Mouse (Mus musculus) limb, embryonic 13.5 days (tissue): ENCODE results near the gene Fign. TPM values are rescaled to one million over a fixed set of nuclear protein-coding genes. Genes with fewer than 3 reads are reported as not detected.

ENCODE experiments used
- ATAC-seq: fragments of 200-750 bp; cut with Nextera tagmentation; 2 replicates; pipeline ENCODE4 v1.8.0; 2017; ENCODE audit warnings: low read depth, moderate number of reproducible peaks, moderate TSS enrichment; ENCODE audit not compliant: low FRiP score
- H3K27ac ChIP-seq: fragments of 300-500 bp; sonication (generic); 2 replicates; pipeline ENCODE4 v1.5.1; 2015; ENCODE audit warnings: inconsistent platforms, mild to moderate bottlenecking, moderate library complexity
- H3K27me3 ChIP-seq: fragments of 300-500 bp; sonication (generic); 2 replicates; pipeline ENCODE4 v1.6.1; 2015; ENCODE audit warnings: mild to moderate bottlenecking, inconsistent platforms
- H3K36me3 ChIP-seq: fragments of 300-500 bp; sonication (generic); 2 replicates; pipeline ENCODE4 v1.6.1; 2015; ENCODE audit warnings: inconsistent platforms, mild to moderate bottlenecking, moderate library complexity
- H3K4me1 ChIP-seq: fragments of 300-500 bp; sonication (generic); 2 replicates; pipeline ENCODE4 v1.6.1; 2015; ENCODE audit warnings: inconsistent platforms
- H3K4me2 ChIP-seq: fragments of 300-500 bp; sonication (generic); replicated peaks from 2 replicates; pipeline ENCODE4 v1.6.1; 2015; ENCODE audit warnings: inconsistent platforms, mild to moderate bottlenecking, moderate library complexity
- H3K4me3 ChIP-seq: fragments of 300-500 bp; sonication (generic); 2 replicates; pipeline ENCODE4 v1.5.1; 2015; ENCODE audit warnings: moderate library complexity, mild to moderate bottlenecking, inconsistent platforms
- H3K9ac ChIP-seq: fragments of 300-500 bp; sonication (generic); 2 replicates; pipeline ENCODE4 v1.6.1; 2015; ENCODE audit warnings: mild to moderate bottlenecking, inconsistent platforms
- H3K9me3 ChIP-seq: fragments of 300-500 bp; sonication (generic); 2 replicates; pipeline ENCODE4 v1.6.1; 2016; ENCODE audit warnings: inconsistent platforms
- WGBS: fragments of 180-500 bp; shearing (Covaris S2); methylation state at CpG from one replicate; pipeline ENCODE4 v1.1.7; 2015; 5-methylcytosine and 5-hydroxymethylcytosine counted together
- polyA plus RNA-seq: library from polyadenylated mRNA; unstranded; fragments of >200 nt; fragmentation: Nextera tagmentation; extraction: Ambion mirVana; gene quantifications from 2 replicates; pipeline ENCODE4 v1.2.1, GENCODE M21; 2015

The Fign gene
- polyA plus RNA-seq, 1 experiment from 2014 or later, result 6.1 TPM

DNA sequence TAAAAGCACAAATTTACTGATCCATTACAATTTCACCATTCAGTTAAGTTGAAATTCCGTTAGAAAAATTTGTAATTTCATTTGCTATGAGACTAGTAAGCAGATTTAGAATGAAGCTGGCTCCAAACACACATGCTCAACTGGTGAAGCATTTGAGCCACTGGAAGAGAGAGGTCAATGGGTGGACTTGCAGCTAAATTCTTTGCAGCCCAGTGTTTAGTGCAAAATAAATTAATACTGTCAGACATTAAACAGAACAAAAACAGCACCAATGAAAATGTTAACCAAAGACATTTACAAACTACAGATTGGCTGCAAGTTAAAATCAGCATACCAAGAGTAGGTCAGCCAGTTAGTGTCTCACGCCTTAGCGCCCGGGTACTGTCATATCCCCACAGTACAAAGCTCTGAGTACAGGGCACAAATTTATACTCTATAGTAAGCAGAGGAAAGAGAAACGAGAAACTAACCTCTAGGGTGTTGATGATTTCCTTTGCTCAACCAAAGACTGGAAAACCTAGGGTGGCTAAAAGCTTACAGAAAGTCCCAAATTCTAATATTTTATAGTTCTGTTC is 13.9 kb downstream of the Fign start:
- H3K9me3 ChIP-seq, result no peaks in the 10 kb centered on the region
- no peak overlapping the region for H3K4me2 ChIP-seq
- H3K27me3 ChIP-seq, result no peaks in the 10 kb centered on the region
- peaks cover under 1% of the 10 kb centered on the region; the same call in 1 of the 2 replicates for H3K4me1 ChIP-seq
- no peak overlapping the region for H3K4me3 ChIP-seq
- no peaks in the 10 kb centered on the region for H3K36me3 ChIP-seq
- H3K9ac ChIP-seq, result no peak overlapping the region
- WGBS, result 56% methylated on average over 5 of the region's 5 CpGs
- no peak overlapping the region for H3K27ac ChIP-seq
- no peak for ATAC-seq

DNA sequence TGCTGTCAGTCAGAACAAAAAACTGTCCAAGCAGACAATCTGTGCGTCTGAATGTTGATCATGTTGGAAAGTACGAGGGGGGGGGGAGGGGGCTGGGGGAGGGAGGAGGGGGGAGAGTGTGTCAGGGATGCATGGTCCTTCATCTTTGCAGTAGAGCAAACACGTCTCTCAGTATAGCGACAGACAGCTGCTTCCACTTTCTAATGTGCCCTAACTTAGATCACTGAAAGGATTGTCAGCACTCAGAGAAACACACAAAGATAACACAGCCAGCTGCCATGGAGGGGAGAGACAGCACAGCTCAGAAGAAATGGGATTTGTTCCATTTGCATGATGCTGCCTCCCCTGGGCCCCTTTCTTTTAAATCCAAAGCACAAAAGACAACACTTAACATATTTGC is 18.1 kb downstream of the Fign start:
- ATAC-seq, result no peak
- H3K36me3 ChIP-seq, result no peaks in the 10 kb centered on the region
- no peak overlapping the region for H3K9ac ChIP-seq
- no peak overlapping the region for H3K4me3 ChIP-seq
- H3K27me3 ChIP-seq, result peaks cover 17% of the 10 kb centered on the region; the same call in 1 of the 2 replicates
- no peaks in the 10 kb centered on the region for H3K9me3 ChIP-seq
- WGBS, result 33% methylated on average over 4 of the region's 4 CpGs
- H3K27ac ChIP-seq, result no peak overlapping the region
- H3K4me1 ChIP-seq, result peaks cover 19% of the 10 kb centered on the region
- no peak overlapping the region for H3K4me2 ChIP-seq

DNA sequence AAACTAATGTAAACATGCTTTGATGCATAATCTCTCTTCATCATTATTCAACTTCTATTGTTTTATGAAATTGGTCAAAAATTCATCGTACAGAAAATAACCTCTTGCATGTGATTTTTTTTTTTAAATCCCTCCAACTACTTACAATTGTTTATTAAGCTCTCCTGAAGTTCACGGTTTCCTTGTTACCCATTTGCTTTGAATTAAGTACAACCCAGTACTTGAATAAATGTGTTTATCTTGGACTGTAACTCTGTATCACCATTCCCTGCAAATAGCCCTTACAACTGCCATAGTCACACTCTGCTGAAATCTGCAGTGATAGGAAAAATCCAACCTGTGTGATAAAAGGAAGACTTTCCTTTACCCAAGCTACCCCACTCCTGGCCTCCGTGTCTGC is 19.3 kb downstream of the Fign start:
- Histone ChIP-seq H3K4me1 (peaks cover 26% of the 10 kb centered on the region), H3K4me3 (no peak overlapping the region), H3K4me2 (no peak overlapping the region), H3K27ac (no peak overlapping the region), H3K36me3 (no peaks in the 10 kb centered on the region), H3K27me3 (peaks cover 17% of the 10 kb centered on the region; the same call in 1 of the 2 replicates), H3K9me3 (no peaks in the 10 kb centered on the region), H3K9ac (no peak overlapping the region)
- 50% methylated on average over 3 of the region's 3 CpGs for WGBS
- no peak for ATAC-seq

DNA sequence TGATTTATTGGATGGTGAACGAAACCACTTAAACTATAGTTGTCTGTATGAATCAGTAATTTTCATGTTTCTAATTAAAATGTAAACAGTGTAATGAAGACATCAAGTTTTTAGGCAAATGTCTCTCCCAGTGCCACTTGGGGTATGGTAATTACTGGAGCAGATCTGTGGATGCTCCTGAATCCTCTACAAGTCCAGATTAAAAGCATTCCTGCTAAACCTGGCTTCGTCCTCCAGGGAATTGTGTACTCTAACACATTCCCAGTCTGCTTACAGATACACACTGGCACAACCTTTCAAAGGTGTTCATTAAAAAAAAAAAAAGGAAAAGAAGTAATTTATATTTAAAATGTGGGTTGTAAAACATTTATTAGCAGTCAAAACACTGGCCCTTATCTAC is 20.0 kb downstream of the Fign start:
- no peaks in the 10 kb centered on the region for H3K36me3 ChIP-seq
- no peak overlapping the region for H3K4me3 ChIP-seq
- H3K27me3 ChIP-seq, result peaks cover 17% of the 10 kb centered on the region; the same call in 1 of the 2 replicates
- H3K9me3 ChIP-seq, result no peaks in the 10 kb centered on the region
- ATAC-seq, result no peak
- H3K27ac ChIP-seq, result no peak overlapping the region
- 56% methylated on average over 2 of the region's 2 CpGs for WGBS
- no peak overlapping the region for H3K4me2 ChIP-seq
- no peak overlapping the region for H3K9ac ChIP-seq
- H3K4me1 ChIP-seq, result peaks cover 26% of the 10 kb centered on the region

DNA sequence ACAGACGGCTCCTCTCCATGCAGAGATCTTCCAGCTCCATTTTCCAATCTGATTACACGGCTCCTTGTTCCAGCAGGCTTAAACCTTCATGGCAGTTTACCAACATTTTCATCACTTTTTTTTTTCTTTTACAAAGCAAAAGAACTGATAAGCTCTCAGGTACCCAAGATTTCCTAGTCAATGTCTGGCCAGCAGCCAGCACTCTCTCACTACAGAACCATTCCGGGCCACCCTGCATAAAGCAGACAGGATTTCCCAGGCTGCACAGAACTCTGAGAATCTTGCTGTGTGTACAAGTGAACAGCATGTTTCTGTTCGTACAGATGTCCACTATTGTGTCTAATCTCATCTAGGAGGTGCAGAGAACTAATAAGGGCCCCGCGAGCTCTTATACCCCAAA is 22.0 kb downstream of the Fign start:
- Histone ChIP-seq H3K4me3 (no peak overlapping the region), H3K9me3 (no peaks in the 10 kb centered on the region), H3K4me2 (peak overlapping the region; percentile 57), H3K27me3 (peaks cover 17% of the 10 kb centered on the region; the same call in 1 of the 2 replicates), H3K36me3 (no peaks in the 10 kb centered on the region), H3K27ac (no peak overlapping the region), H3K9ac (no peak overlapping the region), H3K4me1 (peaks cover 28% of the 10 kb centered on the region)
- ATAC-seq, result no peak
- WGBS, result 54% methylated on average over 6 of the region's 6 CpGs

DNA sequence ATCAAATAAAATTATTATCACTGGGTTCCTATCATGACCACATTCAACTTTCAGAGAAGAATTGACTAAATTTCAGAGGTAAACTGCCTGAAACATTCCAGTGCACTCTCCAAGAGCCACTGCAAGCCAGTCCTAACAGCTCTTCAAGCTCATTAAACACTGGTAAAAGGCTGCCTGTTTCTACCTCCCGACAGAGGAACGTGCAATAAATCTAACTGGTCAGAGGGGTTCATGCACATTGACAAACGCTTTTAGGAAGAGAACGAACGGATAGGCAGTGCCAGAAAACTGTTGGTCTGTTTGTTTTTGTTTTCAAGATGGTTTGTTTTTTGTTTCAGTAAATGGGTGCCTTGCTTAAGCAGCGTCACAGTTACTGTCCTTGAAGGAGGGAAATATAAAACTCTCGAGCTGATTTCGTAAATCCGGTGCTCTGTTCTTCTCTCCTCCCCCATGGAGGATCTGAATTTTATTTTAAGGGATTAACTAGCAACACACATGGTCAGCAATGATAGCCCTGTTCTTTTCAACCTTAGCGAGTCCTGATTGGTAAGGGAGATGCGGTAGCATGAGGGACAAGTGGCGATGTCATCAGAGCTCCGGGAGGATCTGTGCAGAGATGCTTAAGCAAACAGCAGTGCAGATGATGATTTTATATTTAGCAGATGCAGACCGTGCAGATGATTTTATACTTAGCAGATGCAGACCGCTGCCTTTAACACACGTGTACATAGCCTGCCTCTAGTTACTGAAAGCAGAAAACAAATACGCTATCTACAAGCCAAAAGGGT is 23.0 kb downstream of the Fign start:
- Histone ChIP-seq H3K27me3 (peaks cover 17% of the 10 kb centered on the region; the same call in 1 of the 2 replicates), H3K36me3 (no peaks in the 10 kb centered on the region), H3K9ac (no peak overlapping the region), H3K4me1 (peaks cover 28% of the 10 kb centered on the region), H3K4me2 (peak overlapping the region; percentile 57), H3K4me3 (peak overlapping the region; percentile 27), H3K9me3 (no peaks in the 10 kb centered on the region), H3K27ac (no peak overlapping the region)
- WGBS, result 13% methylated on average over 17 of the region's 17 CpGs
- ATAC-seq, result 0 out of 2 replicates have a peak, but pooled peaks have one; percentile 32

DNA sequence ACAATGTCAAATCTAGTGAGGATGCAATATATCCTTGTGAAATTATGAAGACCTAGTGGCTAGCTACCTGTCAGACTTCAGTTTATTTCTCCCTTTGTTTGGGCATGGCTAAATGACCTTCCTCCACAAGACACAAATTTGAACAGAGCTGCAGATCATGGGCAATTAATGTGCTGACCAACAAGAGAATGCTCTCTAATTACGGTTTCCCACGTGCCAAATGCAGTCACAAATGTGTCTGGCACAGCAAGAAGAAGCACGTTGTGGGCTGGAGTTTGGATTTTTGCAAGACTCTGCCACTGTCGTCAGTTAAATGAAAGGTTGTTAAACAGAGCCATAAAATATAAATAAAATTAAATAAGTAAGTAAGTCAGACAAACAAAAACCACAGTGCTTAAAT is 25.7 kb downstream of the Fign start:
- H3K4me2 ChIP-seq, result no peak overlapping the region
- no peak for ATAC-seq
- H3K27ac ChIP-seq, result no peak overlapping the region
- 21% methylated on average over 4 of the region's 4 CpGs for WGBS
- peaks cover 25% of the 10 kb centered on the region for H3K4me1 ChIP-seq
- no peaks in the 10 kb centered on the region for H3K9me3 ChIP-seq
- H3K27me3 ChIP-seq, result peaks cover 16% of the 10 kb centered on the region; the same call in 1 of the 2 replicates
- no peaks in the 10 kb centered on the region for H3K36me3 ChIP-seq
- H3K9ac ChIP-seq, result no peak overlapping the region
- no peak overlapping the region for H3K4me3 ChIP-seq

DNA sequence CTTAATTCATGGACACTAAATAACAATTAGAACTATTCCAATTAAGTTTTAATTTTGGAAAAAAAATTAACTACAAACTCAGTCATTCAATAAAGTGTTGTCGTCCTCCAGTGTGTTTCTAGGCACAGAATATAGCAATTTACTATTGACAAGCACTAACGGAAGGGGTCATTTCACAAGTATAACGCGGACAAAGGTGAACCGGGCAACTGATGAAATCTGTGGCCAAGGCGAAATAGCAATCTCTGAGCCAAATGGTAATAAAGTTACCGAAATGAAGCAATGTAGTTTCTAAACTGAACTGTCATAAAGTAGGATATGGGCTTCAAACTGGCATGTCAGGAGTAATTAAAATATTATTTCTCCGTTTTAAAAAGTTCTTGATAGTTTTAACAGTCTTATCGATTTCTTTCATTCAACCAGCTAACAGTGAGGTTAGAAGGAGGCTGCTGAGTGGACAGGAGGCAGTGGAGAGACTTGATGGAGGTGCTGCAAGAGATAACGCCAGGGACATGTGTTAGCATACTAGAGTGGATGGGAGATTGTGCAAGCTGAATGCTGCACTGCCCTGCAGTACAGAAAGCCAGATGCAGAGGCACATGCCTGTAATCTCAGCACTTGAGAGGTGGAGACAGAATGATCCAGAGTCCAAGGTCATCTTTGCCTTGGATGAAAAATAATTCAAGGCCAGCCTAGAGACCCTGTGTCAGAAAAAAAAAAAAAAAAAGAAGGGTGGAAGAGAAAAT is 27.7 kb downstream of the Fign start:
- no peak overlapping the region for H3K9ac ChIP-seq
- no peak overlapping the region for H3K4me2 ChIP-seq
- H3K9me3 ChIP-seq, result no peaks in the 10 kb centered on the region
- H3K4me3 ChIP-seq, result no peak overlapping the region
- no peaks in the 10 kb centered on the region for H3K27me3 ChIP-seq
- H3K27ac ChIP-seq, result no peak overlapping the region
- 75% methylated on average over 10 of the region's 10 CpGs for WGBS
- no peaks in the 10 kb centered on the region for H3K36me3 ChIP-seq
- ATAC-seq, result no peak
- peaks cover 13% of the 10 kb centered on the region for H3K4me1 ChIP-seq

DNA sequence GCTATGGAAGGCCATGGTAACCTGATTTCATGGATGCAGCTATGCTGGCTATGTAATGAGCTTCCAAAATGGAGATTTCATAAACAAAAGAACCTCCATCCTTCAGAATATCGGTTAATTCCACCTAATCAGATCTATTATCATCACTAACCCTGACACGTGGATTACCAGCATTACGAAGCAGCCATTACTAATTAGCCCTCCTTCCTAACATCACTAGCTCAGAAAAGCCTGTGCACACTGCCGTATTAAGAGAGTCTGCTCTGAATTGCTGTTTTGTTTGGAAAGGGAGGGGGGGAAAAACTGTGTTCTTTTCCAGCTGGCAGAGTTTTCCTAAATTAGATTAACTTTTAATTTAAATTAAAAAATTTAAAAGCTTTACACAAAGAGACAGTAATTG is 32.3 kb downstream of the Fign start:
- WGBS, result 68% methylated on average over 4 of the region's 4 CpGs
- no peaks in the 10 kb centered on the region for H3K27me3 ChIP-seq
- no peak overlapping the region for H3K4me3 ChIP-seq
- no peak overlapping the region for H3K4me2 ChIP-seq
- no peak overlapping the region for H3K9ac ChIP-seq
- H3K36me3 ChIP-seq, result no peaks in the 10 kb centered on the region
- no peak for ATAC-seq
- H3K9me3 ChIP-seq, result no peaks in the 10 kb centered on the region
- no peak overlapping the region for H3K27ac ChIP-seq
- H3K4me1 ChIP-seq, result peaks cover 10% of the 10 kb centered on the region

DNA sequence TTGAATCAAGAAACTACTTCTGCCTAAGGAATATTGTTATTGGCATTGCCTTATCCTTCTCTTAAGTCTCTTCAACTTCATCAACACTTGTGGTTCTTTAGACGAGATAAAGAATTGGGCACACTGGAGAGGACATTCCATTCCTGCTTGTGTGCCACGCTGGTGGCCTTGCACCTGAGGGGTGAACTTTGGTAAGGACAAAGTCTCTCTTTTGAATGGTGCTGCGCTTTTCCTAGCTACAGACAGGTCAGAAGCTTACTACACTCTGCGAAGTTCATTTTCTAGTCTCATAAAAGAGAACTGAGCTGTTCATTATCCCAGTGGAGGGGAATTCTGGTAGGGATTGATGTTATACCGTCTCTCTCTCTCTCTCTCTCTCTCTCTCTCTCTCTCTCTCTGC is 38.4 kb downstream of the Fign start:
- no peak overlapping the region for H3K27ac ChIP-seq
- no peak overlapping the region for H3K4me2 ChIP-seq
- H3K27me3 ChIP-seq, result no peaks in the 10 kb centered on the region
- WGBS, result 76% methylated on average over 5 of the region's 5 CpGs
- no peaks in the 10 kb centered on the region for H3K9me3 ChIP-seq
- no peak overlapping the region for H3K9ac ChIP-seq
- peaks cover 13% of the 10 kb centered on the region for H3K4me1 ChIP-seq
- no peak for ATAC-seq
- no peaks in the 10 kb centered on the region for H3K36me3 ChIP-seq
- H3K4me3 ChIP-seq, result no peak overlapping the region

DNA sequence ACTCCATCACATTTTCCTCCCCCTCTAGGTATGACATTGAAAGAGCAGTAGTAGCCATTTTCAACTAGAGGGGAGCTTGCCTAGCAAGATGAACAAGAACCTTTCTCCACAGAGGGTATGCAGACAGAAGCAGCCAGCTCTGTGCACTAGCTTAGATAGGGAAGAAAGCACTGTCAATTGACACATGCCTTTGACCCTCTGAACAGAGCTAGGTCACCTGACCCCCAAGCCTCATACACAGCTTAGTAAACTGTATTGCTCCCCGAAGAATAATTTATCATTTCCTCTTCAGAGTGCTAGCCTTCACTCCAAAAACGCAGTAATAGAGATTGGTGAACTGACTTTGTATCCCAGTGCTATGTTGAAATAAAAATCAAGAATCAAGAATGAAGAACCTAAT is 49.7 kb downstream of the Fign start:
- H3K27ac ChIP-seq, result no peak overlapping the region
- no peak overlapping the region for H3K4me2 ChIP-seq
- WGBS, result 68% methylated on average over 2 of the region's 2 CpGs
- H3K9ac ChIP-seq, result no peak overlapping the region
- H3K4me1 ChIP-seq, result 0 out of 2 replicates have a peak, but pooled peaks cover 10% of the 10 kb centered on the region
- H3K9me3 ChIP-seq, result no peaks in the 10 kb centered on the region
- no peak overlapping the region for H3K4me3 ChIP-seq
- H3K27me3 ChIP-seq, result no peaks in the 10 kb centered on the region
- ATAC-seq, result no peak
- no peaks in the 10 kb centered on the region for H3K36me3 ChIP-seq

DNA sequence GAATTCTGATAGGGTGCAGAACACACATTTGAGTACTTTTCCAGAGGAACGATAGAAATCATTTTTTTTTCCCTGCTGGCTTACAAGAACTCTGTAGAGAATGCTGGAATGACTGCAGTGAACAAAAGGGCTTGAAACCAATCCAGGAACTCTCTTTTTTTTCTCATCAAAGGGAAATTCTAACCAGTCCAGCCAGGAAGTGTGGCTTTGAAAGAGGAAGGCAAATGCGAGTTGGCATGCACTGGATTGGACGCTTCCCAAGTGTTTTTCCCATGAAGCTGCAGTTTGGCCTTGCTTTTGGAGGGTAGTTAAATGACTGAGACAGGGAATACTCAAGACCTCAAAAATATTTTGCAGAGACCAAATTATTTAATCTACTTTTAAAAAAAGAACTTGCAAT is 54.7 kb downstream of the Fign start:
- H3K27me3 ChIP-seq, result no peaks in the 10 kb centered on the region
- 37% methylated on average over 3 of the region's 3 CpGs for WGBS
- no peak overlapping the region for H3K27ac ChIP-seq

More for the DNA sequence above, 54.7 kb downstream of the Fign start:
- Histone ChIP-seq H3K9me3 (no peaks in the 10 kb centered on the region), H3K4me2 (no peak overlapping the region), H3K9ac (no peak overlapping the region), H3K4me1 (0 out of 2 replicates have a peak, but pooled peaks cover 5% of the 10 kb centered on the region), H3K4me3 (no peak overlapping the region), H3K36me3 (no peaks in the 10 kb centered on the region)
- no peak for ATAC-seq
